ENCODE assay signal across 22 mouse cellular contexts in genomic region chr5:49965810-49966209, GRCm38 (mm10).
"Had no signal": no experiment of that assay in that cellular context is flagged by ENCODE, and none has a peak within 500 bp of the region (broad histone marks: within the 10 kb centered on the region; RNA-seq: fewer than 3 reads in every experiment).

No protein-coding gene starts in this region.

- H3K27ac ChIP-seq: left cerebral cortex, adult 2 months; limb, embryonic 12.5 days; limb, embryonic 15.5 days; liver, embryonic 14.5 days; macrophage; midbrain, embryonic 12.5 days; midbrain, embryonic 15.5 days; neural tube, embryonic 13.5 days had no signal

- H3K4me1 ChIP-seq: limb, embryonic 12.5 days; limb, embryonic 15.5 days; midbrain, embryonic 12.5 days; midbrain, embryonic 15.5 days; neural tube, embryonic 13.5 days had no signal

- H3K36me3 ChIP-seq: midbrain, embryonic 15.5 days had no signal

- H3K9ac ChIP-seq: limb, embryonic 12.5 days; limb, embryonic 15.5 days; liver, embryonic 14.5 days; liver, postnatal 0 days; midbrain, embryonic 12.5 days; midbrain, embryonic 15.5 days; neural tube, embryonic 13.5 days had no signal

- ATAC-seq: intestine, postnatal 0 days; liver, postnatal 0 days; midbrain, embryonic 15.5 days had no signal

- H3K4me3 ChIP-seq: left cerebral cortex, adult 2 months; limb, embryonic 12.5 days; limb, embryonic 15.5 days; midbrain, embryonic 12.5 days; midbrain, embryonic 15.5 days; myocyte; neural tube, embryonic 13.5 days had no signal

- H3K27me3 ChIP-seq: limb, embryonic 12.5 days; limb, embryonic 15.5 days; midbrain, embryonic 12.5 days; midbrain, embryonic 15.5 days; neural tube, embryonic 13.5 days had no signal

- DNase-seq: kidney, adult 2 months; kidney, postnatal 10 days; kidney, postnatal 36 days; layer of hippocampus, postnatal 36 days; left cerebral cortex, postnatal 4 days; liver, postnatal 0 days; retina, postnatal 1 day; right cerebral cortex, postnatal 25 days; thymus, adult 2 months; thymus, postnatal 14 days; thymus, postnatal 4 days had no signal

- H3K9me3 ChIP-seq: limb, embryonic 12.5 days; limb, embryonic 15.5 days; midbrain, embryonic 12.5 days; midbrain, embryonic 15.5 days; neural tube, embryonic 13.5 days had no signal

- H3K4me2 ChIP-seq: limb, embryonic 12.5 days; limb, embryonic 15.5 days; liver, embryonic 11.5 days; midbrain, embryonic 12.5 days; midbrain, embryonic 15.5 days; neural tube, embryonic 13.5 days had no signal
